Mouse (Mus musculus): ENCODE results near the gene Cd79a.
"Not testable (repeated sequence)": the region's sequence is repeated elsewhere in the genome, so short reads cannot be mapped to it uniquely, and the experiment has no call there.

The Cd79a gene

GRCm38 (mm10) chr7:24886308-24886633 is 10.9 kb upstream of the Cd79a start:
- DNase-seq (ENCODE audit: low spot score) = no peak

- DNase-seq (ENCODE audit: low spot score) = no peak
These were observed 10.1 kb upstream of the Cd79a start for GRCm38 (mm10) chr7:24887096-24887495.

- no peak for DNase-seq (ENCODE audit: low spot score)
These were observed 7.6 kb upstream of the Cd79a start for GRCm38 (mm10) chr7:24889431-24890220.

GRCm38 (mm10) chr7:24890281-24891216 is 6.6 kb upstream of the Cd79a start:
- DNase-seq (ENCODE audit: low spot score) = peak; percentile 77

GRCm38 (mm10) chr7:24891241-24892124 is 5.7 kb upstream of the Cd79a start:
- DNase-seq (ENCODE audit: low spot score) = no peak

- no peak for DNase-seq (ENCODE audit: low spot score)
These were observed 5.0 kb upstream of the Cd79a start for GRCm38 (mm10) chr7:24892125-24892583.

- not testable (repeated sequence) for DNase-seq (ENCODE audit: low spot score)
These were observed 1.4 kb upstream of the Cd79a start for GRCm38 (mm10) chr7:24895749-24896148.

- DNase-seq (ENCODE audit: low spot score) = no peak
These were observed 912 bp upstream of the Cd79a start for GRCm38 (mm10) chr7:24896269-24896668.

GRCm38 (mm10) chr7:24897959-24898358 is 778 bp downstream of the Cd79a start:
- DNase-seq (ENCODE audit: low spot score) = no peak

GRCm38 (mm10) chr7:24901114-24901513 is 3.9 kb downstream of the Cd79a start:
- DNase-seq (ENCODE audit: low spot score) = no peak

- DNase-seq (ENCODE audit: low spot score) = no peak
These were observed 4.7 kb downstream of the Cd79a start for GRCm38 (mm10) chr7:24901842-24902241.

GRCm38 (mm10) chr7:24902264-24902629 is 5.1 kb downstream of the Cd79a start:
- no peak for DNase-seq (ENCODE audit: low spot score)

GRCm38 (mm10) chr7:24902630-24903443 is 5.7 kb downstream of the Cd79a start, which contains the start of gene Arhgef1:
Arhgef1 (plus strand) TSS chr7:24902912.
- peak; percentile 73 for DNase-seq (ENCODE audit: low spot score)

GRCm38 (mm10) chr7:24903444-24903825 is 6.3 kb downstream of the Cd79a start:
- DNase-seq (ENCODE audit: low spot score) = no peak

GRCm38 (mm10) chr7:24904070-24904483 is 6.9 kb downstream of the Cd79a start:
- DNase-seq (ENCODE audit: low spot score) = peak; percentile 96

GRCm38 (mm10) chr7:24904936-24905335 is 7.8 kb downstream of the Cd79a start:
- DNase-seq (ENCODE audit: low spot score) = peak; percentile 73

- DNase-seq (ENCODE audit: low spot score) = no peak
These were observed 9.4 kb downstream of the Cd79a start for GRCm38 (mm10) chr7:24906551-24906950.

- no peak for DNase-seq (ENCODE audit: low spot score)
These were observed 10.1 kb downstream of the Cd79a start for GRCm38 (mm10) chr7:24907211-24907748.

- no peak for DNase-seq (ENCODE audit: low spot score)
These were observed 15.3 kb downstream of the Cd79a start for GRCm38 (mm10) chr7:24912480-24912879.

- DNase-seq (ENCODE audit: low spot score) = no peak
These were observed 21.7 kb downstream of the Cd79a start for GRCm38 (mm10) chr7:24918763-24919323.
